Mouse (Mus musculus) neural tube, embryonic 12.5 days (tissue): Measurements from ENCODE around the gene Gm20388. TPM values are rescaled to one million over a fixed set of nuclear protein-coding genes. Genes with fewer than 3 reads are reported as not detected.
A peak's percentile ranks its signal among the peaks of the same experiment; 100 is the strongest.

ENCODE experiments used
- ATAC-seq: fragments of 200-750 bp; cut with Nextera tagmentation; 2 replicates; pipeline ENCODE4 v1.8.0; 2017; ENCODE audit warnings: low read depth, mild to moderate bottlenecking, moderate TSS enrichment, moderate library complexity; ENCODE audit not compliant: low FRiP score
- H3K27ac ChIP-seq: fragments of 300-500 bp; sonication (generic); 2 replicates; pipeline ENCODE4 v1.5.1; 2016
- H3K27me3 ChIP-seq: fragments of 300-500 bp; sonication (generic); replicated peaks from 2 replicates; pipeline ENCODE4 v1.6.1; 2016; ENCODE audit warnings: mild to moderate bottlenecking
- H3K36me3 ChIP-seq: fragments of 300-500 bp; sonication (generic); 2 replicates; pipeline ENCODE4 v1.6.1; 2016; ENCODE audit warnings: mild to moderate bottlenecking
- H3K4me1 ChIP-seq: fragments of 300-500 bp; sonication (generic); 2 replicates; pipeline ENCODE4 v1.6.1; 2016
- H3K4me2 ChIP-seq: fragments of 300-500 bp; sonication (generic); replicated peaks from 2 replicates; pipeline ENCODE4 v1.6.1; 2016; ENCODE audit warnings: mild to moderate bottlenecking
- H3K4me3 ChIP-seq: fragments of 300-500 bp; sonication (generic); 2 replicates; pipeline ENCODE4 v1.5.1; 2016
- H3K9ac ChIP-seq: fragments of 300-500 bp; sonication (generic); 2 replicates; pipeline ENCODE4 v1.6.1; 2016; ENCODE audit warnings: mild to moderate bottlenecking
- H3K9me3 ChIP-seq: fragments of 300-500 bp; sonication (generic); 2 replicates; pipeline ENCODE4 v1.6.1; 2016; ENCODE audit warnings: mild to moderate bottlenecking
- WGBS: fragments of 180-500 bp; shearing (Covaris S2); methylation state at CpG from one replicate; pipeline ENCODE4 v1.1.7; 2016; 5-methylcytosine and 5-hydroxymethylcytosine counted together
- polyA plus RNA-seq: library from polyadenylated mRNA; unstranded; fragments of >200 nt; fragmentation: Nextera tagmentation; extraction: Ambion mirVana; gene quantifications from 2 replicates; pipeline ENCODE4 v1.2.1, GENCODE M21; 2016

Gm20388 gene
- polyA plus RNA-seq, 1 experiment from 2014 or later, result not detected

DNA sequence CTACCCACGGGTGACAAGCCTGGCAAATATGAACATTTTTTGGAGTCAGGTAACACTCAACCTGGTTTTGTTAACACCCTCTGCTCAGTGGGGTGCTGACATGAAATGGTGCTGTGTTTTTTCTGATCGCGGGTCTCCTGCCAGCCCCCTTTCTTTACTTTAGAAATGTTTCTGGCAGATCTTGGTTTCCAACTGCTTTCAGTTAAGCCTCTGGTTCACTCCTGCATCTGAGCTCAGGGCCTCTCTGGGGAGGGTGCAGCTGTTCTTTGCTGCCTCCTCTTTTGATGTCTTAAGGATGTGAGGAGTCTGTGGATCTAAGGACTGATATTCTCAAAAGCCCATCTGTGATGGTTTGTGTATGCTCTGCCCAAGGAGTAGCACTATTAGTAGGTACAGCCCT is 4165.8 kb downstream of the Gm20388 start:
- Histone ChIP-seq H3K9me3 (no peaks in the 10 kb centered on the region), H3K36me3 (no peaks in the 10 kb centered on the region), H3K4me2 (no peak overlapping the region), H3K27ac (no peak overlapping the region), H3K27me3 (no peaks in the 10 kb centered on the region), H3K9ac (no peak overlapping the region), H3K4me1 (0 out of 2 replicates have a peak, but pooled peaks cover 3% of the 10 kb centered on the region), H3K4me3 (no peak overlapping the region)
- no peak for ATAC-seq
- 59% methylated on average over 3 of the region's 3 CpGs for WGBS

DNA sequence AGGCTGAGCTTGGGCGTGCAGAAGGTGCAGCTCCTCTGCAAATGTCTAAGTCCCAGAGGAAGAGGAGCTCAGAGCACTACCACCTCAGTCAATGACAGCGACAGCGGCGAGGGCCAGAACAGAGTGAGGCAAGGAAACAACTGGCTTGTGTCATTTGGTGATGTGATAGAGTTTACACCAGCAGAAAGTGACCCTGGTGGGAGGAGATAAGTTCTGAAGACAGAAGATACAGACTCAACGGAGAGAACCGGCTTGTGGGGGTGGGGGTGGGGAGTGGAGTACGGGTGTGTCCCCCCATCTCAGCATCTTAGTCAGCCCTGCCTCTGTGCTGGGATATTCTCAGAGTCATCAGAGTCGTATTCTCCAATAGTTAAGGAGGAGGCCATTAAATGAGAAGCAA is 4166.7 kb downstream of the Gm20388 start:
- Histone ChIP-seq H3K4me2 (no peak overlapping the region), H3K36me3 (no peaks in the 10 kb centered on the region), H3K27me3 (no peaks in the 10 kb centered on the region), H3K4me1 (0 out of 2 replicates have a peak, but pooled peaks cover 3% of the 10 kb centered on the region), H3K27ac (no peak overlapping the region), H3K9me3 (no peaks in the 10 kb centered on the region), H3K9ac (no peak overlapping the region), H3K4me3 (no peak overlapping the region)
- WGBS, result 77% methylated on average over 8 of the region's 8 CpGs
- ATAC-seq, result no peak

DNA sequence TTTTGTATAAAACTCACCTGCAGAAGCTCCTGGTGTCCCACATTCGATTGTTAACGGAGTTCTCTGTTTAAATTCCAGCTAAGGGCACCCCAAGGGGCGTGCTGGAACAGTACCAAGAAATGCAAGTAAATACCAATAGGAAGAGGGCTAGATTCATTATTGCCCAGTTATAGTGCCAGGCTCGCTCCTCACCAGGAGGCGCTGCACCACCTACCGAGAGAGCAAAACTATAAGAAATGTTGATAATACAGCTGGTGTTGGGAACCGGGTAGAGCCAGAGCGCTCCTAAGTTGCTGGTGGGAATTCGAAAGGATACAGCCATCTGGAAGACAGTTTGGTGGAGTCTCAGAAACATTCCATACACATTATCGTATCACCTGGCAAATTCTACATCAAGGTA is 4167.4 kb downstream of the Gm20388 start:
- WGBS, result 89% methylated on average over 10 of the region's 10 CpGs

DNA sequence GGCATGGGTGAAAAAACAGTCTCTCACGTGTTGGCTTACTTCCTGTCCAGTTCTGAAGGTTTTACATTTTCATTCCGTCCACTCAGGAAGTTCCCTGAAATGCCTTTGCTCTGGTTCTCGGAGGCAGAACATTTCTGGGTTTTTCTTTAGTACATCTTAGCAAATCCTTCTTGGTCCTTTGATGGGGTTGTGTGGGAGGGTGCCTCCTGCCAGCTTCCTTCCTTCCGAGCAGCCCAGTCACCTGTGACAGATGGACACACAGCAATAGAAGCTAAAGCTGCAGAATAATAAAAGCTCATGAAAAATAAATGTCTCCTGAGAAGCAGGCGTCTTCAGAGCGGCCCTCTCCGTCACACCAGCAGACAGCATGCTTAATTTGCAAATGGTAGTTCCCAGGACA is 4168.3 kb downstream of the Gm20388 start:
- Histone ChIP-seq H3K4me2 (no peak overlapping the region), H3K27me3 (no peaks in the 10 kb centered on the region), H3K4me3 (no peak overlapping the region), H3K27ac (no peak overlapping the region), H3K36me3 (no peaks in the 10 kb centered on the region), H3K9ac (no peak overlapping the region), H3K9me3 (no peaks in the 10 kb centered on the region), H3K4me1 (0 out of 2 replicates have a peak, but pooled peaks cover 3% of the 10 kb centered on the region)
- WGBS, result 63% methylated on average over 7 of the region's 7 CpGs
- ATAC-seq, result no peak

More for the DNA sequence above, 4167.4 kb downstream of the Gm20388 start:
- no peaks in the 10 kb centered on the region for H3K36me3 ChIP-seq
- H3K9me3 ChIP-seq, result no peaks in the 10 kb centered on the region
- no peaks in the 10 kb centered on the region for H3K27me3 ChIP-seq
- no peak overlapping the region for H3K4me3 ChIP-seq
- H3K4me2 ChIP-seq, result no peak overlapping the region
- H3K4me1 ChIP-seq, result 0 out of 2 replicates have a peak, but pooled peaks cover 3% of the 10 kb centered on the region
- ATAC-seq, result no peak
- no peak overlapping the region for H3K27ac ChIP-seq
- H3K9ac ChIP-seq, result no peak overlapping the region

DNA sequence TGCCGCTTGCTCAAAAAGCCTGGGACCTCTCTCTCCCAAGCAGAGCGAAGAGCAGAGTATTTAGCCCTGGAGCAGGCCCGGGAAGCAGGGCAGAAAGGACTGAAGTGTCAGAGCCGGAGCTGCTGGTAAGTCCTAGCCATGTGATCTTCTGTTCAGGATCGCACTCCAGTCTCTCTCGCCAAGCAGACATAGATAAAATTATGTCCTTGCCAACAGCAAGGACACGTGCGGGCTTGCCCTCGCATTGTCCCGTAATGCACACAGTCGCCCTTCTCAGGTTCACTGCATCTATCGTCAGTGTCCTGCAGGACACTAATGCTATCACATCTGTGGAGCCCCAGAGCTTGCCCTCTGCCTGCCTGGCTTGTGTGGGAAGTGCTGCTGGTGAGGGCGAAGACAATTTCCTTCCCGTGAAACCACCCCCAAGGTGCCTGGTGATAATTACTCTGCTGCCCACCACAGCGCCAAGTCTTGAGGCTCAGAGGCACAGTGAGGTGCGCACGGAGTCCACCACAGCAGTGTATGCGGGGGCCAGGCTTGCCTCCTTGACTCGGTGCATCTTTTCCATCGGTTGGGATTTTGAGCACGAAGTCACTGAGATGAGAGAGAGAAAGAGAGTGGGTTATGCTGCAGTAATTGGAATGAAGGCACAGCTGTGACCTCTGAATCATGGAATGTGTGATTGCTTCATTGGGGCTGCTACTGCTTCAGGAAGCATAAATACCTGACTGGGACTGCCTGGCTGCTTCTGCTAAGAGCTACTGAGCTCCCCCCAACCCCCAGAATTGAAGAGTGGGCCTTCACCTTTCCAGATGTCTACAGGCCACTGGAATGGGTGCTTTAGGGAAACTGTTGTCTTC is 4170.1 kb downstream of the Gm20388 start:
- Histone ChIP-seq H3K27me3 (no peaks in the 10 kb centered on the region), H3K9ac (no peak overlapping the region), H3K9me3 (no peaks in the 10 kb centered on the region), H3K4me3 (no peak overlapping the region), H3K27ac (no peak overlapping the region), H3K36me3 (no peaks in the 10 kb centered on the region), H3K4me2 (no peak overlapping the region), H3K4me1 (0 out of 2 replicates have a peak, but pooled peaks cover 3% of the 10 kb centered on the region)
- ATAC-seq, result no peak
- 84% methylated on average over 21 of the region's 21 CpGs for WGBS

DNA sequence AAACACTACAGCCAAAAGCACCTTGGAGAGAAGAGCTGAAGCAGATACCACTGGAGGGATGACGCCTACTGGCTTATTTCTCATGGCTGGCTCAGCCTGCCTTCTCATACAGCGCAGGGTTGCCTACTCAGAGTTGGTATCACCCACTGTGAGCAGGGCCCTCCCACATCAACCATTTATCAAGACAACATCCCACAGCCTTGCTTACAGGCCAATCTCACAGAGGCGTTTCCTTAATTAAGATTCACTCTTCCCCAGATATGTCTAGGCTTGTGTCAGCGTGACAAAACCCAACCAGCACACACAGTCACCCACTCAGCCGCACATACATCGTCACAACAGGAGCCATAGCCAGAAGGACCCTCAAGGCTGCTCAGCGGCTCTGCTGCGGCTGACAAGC is 4172.0 kb downstream of the Gm20388 start:
- Histone ChIP-seq H3K9ac (no peak overlapping the region), H3K4me3 (no peak overlapping the region), H3K36me3 (no peaks in the 10 kb centered on the region), H3K27ac (no peak overlapping the region), H3K27me3 (no peaks in the 10 kb centered on the region), H3K9me3 (no peaks in the 10 kb centered on the region), H3K4me2 (no peak overlapping the region), H3K4me1 (0 out of 2 replicates have a peak, but pooled peaks cover 3% of the 10 kb centered on the region)
- 91% methylated on average over 8 of the region's 8 CpGs for WGBS
- ATAC-seq, result no peak

DNA sequence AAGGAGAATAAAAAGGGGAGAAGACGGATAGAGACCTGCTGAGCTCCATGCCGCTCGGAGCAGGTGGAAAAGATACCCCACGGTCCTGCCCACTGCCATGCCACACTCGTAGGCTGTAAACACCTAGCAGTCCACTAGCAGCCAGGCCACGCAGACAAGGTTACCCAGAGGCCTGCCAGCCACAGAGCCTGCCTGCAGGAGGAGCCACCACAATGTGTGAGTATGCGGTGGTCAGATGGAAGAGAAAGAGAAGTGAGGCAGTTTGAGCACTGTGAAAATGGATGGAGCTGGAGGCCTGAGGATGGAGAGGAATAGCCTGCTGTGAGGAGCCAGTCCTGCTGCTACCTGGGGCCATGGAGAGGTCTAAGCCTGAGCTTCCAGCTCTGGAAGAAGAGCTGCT is 4173.0 kb downstream of the Gm20388 start:
- Histone ChIP-seq H3K36me3 (no peaks in the 10 kb centered on the region), H3K4me2 (no peak overlapping the region), H3K27me3 (no peaks in the 10 kb centered on the region), H3K9me3 (no peaks in the 10 kb centered on the region), H3K4me3 (no peak overlapping the region), H3K4me1 (0 out of 2 replicates have a peak, but pooled peaks cover 3% of the 10 kb centered on the region), H3K27ac (no peak overlapping the region), H3K9ac (no peak overlapping the region)
- no peak for ATAC-seq
- 78% methylated on average over 7 of the region's 7 CpGs for WGBS

DNA sequence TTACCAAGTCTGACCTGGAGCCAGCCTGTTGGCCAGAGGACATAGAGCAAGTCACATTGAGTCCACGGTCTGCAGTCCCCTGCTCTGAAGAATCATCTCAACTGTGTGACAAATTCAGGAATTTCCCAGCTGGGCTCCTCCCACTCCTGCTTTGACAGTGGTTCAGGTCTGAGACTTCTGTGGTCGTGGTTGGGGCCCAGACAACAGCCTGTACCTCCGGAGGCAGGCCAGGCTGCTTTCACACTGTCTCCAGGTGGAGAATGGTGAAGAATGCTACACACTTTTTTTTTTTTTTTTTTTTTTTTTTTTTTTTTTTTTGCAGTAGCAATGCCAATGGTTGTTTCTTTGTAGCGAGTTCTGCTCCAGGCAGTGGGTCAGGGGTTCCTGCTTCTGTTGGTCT is 4175.0 kb downstream of the Gm20388 start:
- Histone ChIP-seq H3K36me3 (no peaks in the 10 kb centered on the region), H3K4me3 (no peak overlapping the region), H3K4me1 (no peaks in the 10 kb centered on the region), H3K27ac (no peak overlapping the region), H3K9me3 (no peaks in the 10 kb centered on the region), H3K4me2 (no peak overlapping the region), H3K27me3 (no peaks in the 10 kb centered on the region), H3K9ac (no peak overlapping the region)
- no peak for ATAC-seq
- WGBS, result 74% methylated on average over 4 of the region's 4 CpGs

DNA sequence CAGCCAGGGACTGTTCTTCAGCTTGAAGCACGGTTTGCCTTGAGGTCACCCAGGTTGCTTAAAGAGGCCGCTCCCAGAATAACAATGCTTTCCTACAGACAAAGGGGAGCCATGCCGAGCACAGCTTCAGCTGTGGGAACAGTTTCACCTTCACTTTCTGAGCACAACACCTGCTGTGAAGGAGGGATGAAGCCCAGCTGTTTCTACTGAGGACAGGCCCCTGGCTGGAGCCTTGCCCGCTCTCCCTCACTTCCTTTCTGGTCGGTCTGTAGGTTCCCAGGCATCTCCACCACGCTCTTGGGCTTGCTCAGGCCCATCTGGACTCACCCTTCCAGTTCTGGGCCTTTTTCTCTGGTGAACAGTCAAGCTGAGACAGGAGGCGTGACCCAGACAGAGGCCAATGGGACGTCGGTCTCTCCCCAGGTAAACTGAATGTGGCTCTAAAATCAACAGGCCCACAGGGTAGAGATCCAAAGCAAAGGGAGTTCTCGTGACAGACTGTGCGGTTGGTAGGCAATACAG is 4177.5 kb downstream of the Gm20388 start:
- 41% methylated on average over 11 of the region's 11 CpGs for WGBS
- no peak overlapping the region for H3K4me2 ChIP-seq
- no peaks in the 10 kb centered on the region for H3K27me3 ChIP-seq
- no peaks in the 10 kb centered on the region for H3K9me3 ChIP-seq
- H3K27ac ChIP-seq, result no peak overlapping the region
- no peaks in the 10 kb centered on the region for H3K4me1 ChIP-seq
- ATAC-seq, result no peak
- no peak overlapping the region for H3K4me3 ChIP-seq
- no peaks in the 10 kb centered on the region for H3K36me3 ChIP-seq
- H3K9ac ChIP-seq, result no peak overlapping the region

DNA sequence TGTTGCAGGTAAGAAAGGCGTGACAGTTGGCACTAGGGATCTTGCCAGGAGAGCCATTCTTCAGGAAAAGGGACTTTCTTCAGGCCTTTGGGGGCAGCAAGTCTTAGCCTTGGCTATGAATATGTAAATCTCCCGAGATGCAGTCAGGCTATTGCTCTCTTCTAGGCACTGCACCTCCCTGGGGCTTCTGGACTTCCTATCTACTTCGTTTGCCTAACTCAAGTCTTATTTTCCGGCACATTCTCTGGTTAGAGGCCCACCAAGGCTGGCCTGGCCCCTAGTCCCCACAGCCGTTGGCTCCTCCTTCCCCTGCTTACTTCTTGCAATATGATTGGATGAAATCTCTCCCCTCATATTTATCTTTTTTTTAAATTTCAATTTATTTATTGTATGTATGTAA is 4178.4 kb downstream of the Gm20388 start:
- no peak for ATAC-seq
- no peaks in the 10 kb centered on the region for H3K36me3 ChIP-seq
- H3K4me3 ChIP-seq, result no peak overlapping the region
- no peak overlapping the region for H3K4me2 ChIP-seq
- no peak overlapping the region for H3K27ac ChIP-seq
- H3K27me3 ChIP-seq, result no peaks in the 10 kb centered on the region
- H3K4me1 ChIP-seq, result no peaks in the 10 kb centered on the region
- H3K9ac ChIP-seq, result no peak overlapping the region
- no peaks in the 10 kb centered on the region for H3K9me3 ChIP-seq
- WGBS, result 91% methylated on average over 5 of the region's 5 CpGs

DNA sequence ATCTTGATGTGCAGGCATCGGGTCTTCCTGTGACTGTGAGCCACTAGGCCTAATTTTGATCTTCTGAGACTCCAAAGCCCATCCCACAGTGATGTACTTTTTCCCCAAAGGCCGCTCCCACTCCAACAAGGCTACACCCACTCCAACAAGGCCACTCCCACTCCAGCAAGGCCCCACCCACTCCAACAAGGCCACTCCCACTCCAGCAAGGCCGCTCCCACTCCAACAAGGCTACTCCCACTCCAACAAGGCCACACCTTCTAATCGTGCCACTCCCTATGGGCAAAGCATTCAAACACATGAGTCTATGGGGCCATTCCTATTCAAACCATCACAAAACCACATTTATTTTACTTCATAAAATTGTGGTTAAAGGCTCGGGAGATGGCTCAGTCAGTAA is 4179.8 kb downstream of the Gm20388 start:
- no peak for ATAC-seq
- H3K4me3 ChIP-seq, result no peak overlapping the region
- no peak overlapping the region for H3K27ac ChIP-seq
- H3K4me2 ChIP-seq, result no peak overlapping the region
- no peaks in the 10 kb centered on the region for H3K9me3 ChIP-seq
- H3K9ac ChIP-seq, result no peak overlapping the region
- no peaks in the 10 kb centered on the region for H3K36me3 ChIP-seq
- WGBS, result 90% methylated on average over 5 of the region's 5 CpGs
- H3K27me3 ChIP-seq, result no peaks in the 10 kb centered on the region
- no peaks in the 10 kb centered on the region for H3K4me1 ChIP-seq

DNA sequence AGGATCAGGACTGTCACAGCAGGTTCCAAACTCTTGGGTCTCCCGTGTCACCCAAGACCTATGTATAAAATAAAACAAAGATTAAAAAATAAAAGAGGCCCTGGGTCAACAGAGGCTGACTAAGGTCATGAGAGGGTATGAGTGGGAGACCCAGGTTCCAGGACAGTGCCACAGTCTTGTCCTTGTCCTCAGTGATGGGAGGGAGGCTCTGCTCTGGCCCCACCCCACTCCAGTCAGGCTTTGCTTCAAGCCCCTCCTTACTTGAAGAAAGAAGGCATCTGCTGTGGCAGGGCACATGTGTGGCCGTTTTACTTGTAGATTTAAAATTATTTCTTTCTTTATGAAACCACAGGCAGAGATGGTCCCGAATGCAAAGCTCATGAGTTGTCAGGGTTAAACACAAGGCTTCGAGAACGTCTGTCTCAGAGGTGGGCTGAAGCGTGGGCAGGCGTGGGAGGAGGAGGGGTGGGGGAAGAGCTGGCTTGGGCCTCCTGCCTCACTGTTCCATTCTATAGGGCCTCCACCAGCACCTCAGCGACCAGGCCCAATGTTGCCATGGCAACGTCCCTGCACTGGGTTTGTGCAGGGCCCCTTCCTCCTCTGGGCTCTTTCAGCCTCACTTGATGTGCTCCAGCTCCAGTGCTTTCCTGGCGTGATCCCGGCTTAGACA is 4188.4 kb downstream of the Gm20388 start:
- no peak overlapping the region for H3K4me3 ChIP-seq
- H3K9me3 ChIP-seq, result no peaks in the 10 kb centered on the region
- no peak overlapping the region for H3K9ac ChIP-seq
- H3K36me3 ChIP-seq, result no peaks in the 10 kb centered on the region
- no peaks in the 10 kb centered on the region for H3K27me3 ChIP-seq
- peak; percentile 85 for ATAC-seq
- H3K27ac ChIP-seq, result no peak overlapping the region
- WGBS, result 22% methylated on average over 11 of the region's 11 CpGs
- peak overlapping the region; percentile 24; the same call in 1 of the 2 replicates for H3K4me2 ChIP-seq
- peaks cover 12% of the 10 kb centered on the region for H3K4me1 ChIP-seq
